Mouse (Mus musculus): Measurements from ENCODE around the gene Gsc. TPM values are rescaled to one million over a fixed set of nuclear protein-coding genes. Genes with fewer than 3 reads are reported as not detected.

The Gsc gene
- 0.38 TPM in 1 of 2 replicates, not detected in the other for polyA plus RNA-seq (2014; fragmentation: Nextera tagmentation; extraction: Ambion mirVana)

DNA sequence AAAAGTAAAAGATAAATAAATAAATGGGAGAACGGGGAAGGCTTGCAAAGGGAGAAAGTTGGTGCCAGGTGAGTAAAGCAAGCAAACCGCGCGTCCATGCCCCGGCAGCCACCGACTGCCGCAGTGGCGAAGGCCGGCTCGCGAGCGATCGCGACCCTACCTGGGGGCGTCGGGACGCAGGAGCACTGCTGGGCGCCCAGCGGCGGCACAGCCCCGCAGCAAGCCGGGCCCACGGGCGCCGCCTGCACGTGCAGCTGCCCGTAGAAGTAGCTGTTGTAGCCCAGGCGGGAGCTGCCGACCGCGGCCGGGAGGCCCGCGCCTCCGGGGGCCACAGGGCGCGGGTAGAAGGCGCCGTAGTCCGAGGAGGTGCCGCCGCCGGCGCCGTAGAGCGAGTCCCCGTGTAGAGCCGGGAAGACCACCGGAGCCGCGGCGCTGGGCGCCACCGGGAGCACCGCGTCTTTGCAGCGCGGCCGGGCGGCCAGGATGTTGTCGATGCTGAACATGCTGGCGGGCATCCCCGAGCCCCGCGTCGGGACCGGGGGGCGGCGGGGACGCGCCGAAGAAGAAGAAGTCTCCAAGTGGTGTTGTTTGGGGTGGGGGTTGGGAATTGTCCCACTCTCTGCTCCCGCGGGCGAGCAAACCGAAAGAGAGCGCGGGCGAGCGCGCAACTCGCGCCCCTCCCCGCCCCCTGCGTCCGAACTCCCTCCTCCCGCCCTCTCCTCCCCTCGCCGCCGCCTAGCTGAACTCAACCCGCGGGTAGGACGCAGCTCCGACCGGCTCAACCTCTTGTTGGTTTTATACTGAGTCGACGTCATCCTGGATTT, at the start of gene Gsc:
Gsc (minus strand) TSS at position 730 of the 824 bp plus-strand sequence.
- WGBS, result under 1% methylated on average over 96 of the region's 97 CpGs
- Histone ChIP-seq H3K4me3 (ENCODE audit: low read depth, low read length) (peak within 1 kb of the TSS; percentile 51), H3K27ac (ENCODE audit: low read depth) (no peak within 1 kb of the TSS), H3K9ac (ENCODE audit: low read length) (peak within 1 kb of the TSS; percentile 34), H3K9me3 (ENCODE audit: control insufficient read depth, low read length) (no peaks in the 10 kb centered on the region), H3K4me1 (replicated peaks; ENCODE audit: control insufficient read depth, insufficient read depth, low read length) (peaks cover 9% of the 10 kb centered on the region), H3K27me3 (replicated peaks; ENCODE audit: control insufficient read depth, insufficient read depth, low read length) (peaks cover 85% of the 10 kb centered on the region), H3K4me2 (ENCODE audit: low read length) (peak within 1 kb of the TSS; percentile 91), H3K36me3 (ENCODE audit: control insufficient read depth, insufficient read depth, low read length) (no peaks in the 10 kb centered on the region)
- DNase-seq (ENCODE audit: low spot score) (peak; percentile 83), ATAC-seq (replicated peaks; ENCODE audit: low FRiP score, low TSS enrichment, low read depth) (peak; percentile 66)

DNA sequence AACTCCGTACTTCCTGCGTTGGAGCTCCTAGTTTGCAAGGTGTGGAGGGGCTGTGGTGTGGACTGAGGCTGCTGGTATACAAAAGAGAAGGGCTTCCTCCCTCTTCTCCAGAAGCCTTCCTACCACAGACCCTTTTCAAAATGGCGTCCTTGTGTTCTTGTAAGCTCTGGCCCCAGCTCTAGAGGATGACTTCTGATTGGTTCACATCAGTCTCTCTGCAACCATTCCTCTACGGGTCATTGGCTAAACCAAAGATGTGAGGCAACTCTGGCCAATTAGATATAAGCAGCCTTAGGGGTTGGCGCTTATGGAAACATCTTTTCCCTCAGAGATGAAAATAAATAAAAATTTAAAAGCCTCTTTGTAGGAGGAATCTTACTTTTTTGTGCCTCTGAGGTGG, 46.6 kb upstream of the Gsc start:
- Histone ChIP-seq H3K9me3 (ENCODE audit: control insufficient read depth, low read length) (peaks cover 4% of the 10 kb centered on the region; the same call in 1 of the 2 replicates), H3K4me1 (replicated peaks; ENCODE audit: control insufficient read depth, insufficient read depth, low read length) (no peaks in the 10 kb centered on the region), H3K4me3 (ENCODE audit: low read depth, low read length) (no peak overlapping the region), H3K36me3 (ENCODE audit: control insufficient read depth, insufficient read depth, low read length) (no peaks in the 10 kb centered on the region), H3K27ac (ENCODE audit: low read depth) (no peak overlapping the region), H3K9ac (ENCODE audit: low read length) (no peak overlapping the region), H3K4me2 (ENCODE audit: low read length) (no peak overlapping the region), H3K27me3 (replicated peaks; ENCODE audit: control insufficient read depth, insufficient read depth, low read length) (no peaks in the 10 kb centered on the region)
- 93% methylated on average over 5 of the region's 5 CpGs for WGBS
- ATAC-seq (replicated peaks; ENCODE audit: low FRiP score, low TSS enrichment, low read depth) (no peak), DNase-seq (ENCODE audit: low spot score) (no peak)

DNA sequence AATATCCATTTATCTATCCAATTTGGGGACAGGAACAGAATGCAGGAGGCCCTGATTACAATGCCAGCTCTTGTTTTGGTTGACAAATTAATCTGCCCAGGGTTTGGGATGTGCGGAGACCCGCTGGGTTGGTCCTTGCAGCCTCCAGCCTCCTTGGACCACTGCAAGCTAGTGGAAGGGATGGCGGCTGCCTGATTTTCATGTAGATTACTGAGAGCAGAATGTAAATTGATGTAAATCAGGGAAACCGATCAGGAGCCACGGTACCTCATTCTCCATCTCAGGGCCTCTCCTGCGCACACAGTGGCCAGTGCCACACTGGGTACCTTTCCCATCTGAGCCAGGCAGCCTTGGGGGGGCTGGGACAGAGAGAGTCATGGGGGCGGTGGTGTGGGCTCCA, 34.8 kb upstream of the Gsc start:
- Histone ChIP-seq H3K4me1 (replicated peaks; ENCODE audit: control insufficient read depth, insufficient read depth, low read length) (no peaks in the 10 kb centered on the region), H3K9me3 (ENCODE audit: control insufficient read depth, low read length) (no peaks in the 10 kb centered on the region), H3K27ac (ENCODE audit: low read depth) (no peak overlapping the region), H3K4me2 (ENCODE audit: low read length) (no peak overlapping the region), H3K27me3 (replicated peaks; ENCODE audit: control insufficient read depth, insufficient read depth, low read length) (0 out of 2 replicates have a peak, but pooled peaks cover 3% of the 10 kb centered on the region), H3K4me3 (ENCODE audit: low read depth, low read length) (no peak overlapping the region), H3K36me3 (ENCODE audit: control insufficient read depth, insufficient read depth, low read length) (no peaks in the 10 kb centered on the region), H3K9ac (ENCODE audit: low read length) (no peak overlapping the region)
- 58% methylated on average over 7 of the region's 7 CpGs for WGBS
- DNase-seq (ENCODE audit: low spot score) (no peak), ATAC-seq (replicated peaks; ENCODE audit: low FRiP score, low TSS enrichment, low read depth) (no peak)

DNA sequence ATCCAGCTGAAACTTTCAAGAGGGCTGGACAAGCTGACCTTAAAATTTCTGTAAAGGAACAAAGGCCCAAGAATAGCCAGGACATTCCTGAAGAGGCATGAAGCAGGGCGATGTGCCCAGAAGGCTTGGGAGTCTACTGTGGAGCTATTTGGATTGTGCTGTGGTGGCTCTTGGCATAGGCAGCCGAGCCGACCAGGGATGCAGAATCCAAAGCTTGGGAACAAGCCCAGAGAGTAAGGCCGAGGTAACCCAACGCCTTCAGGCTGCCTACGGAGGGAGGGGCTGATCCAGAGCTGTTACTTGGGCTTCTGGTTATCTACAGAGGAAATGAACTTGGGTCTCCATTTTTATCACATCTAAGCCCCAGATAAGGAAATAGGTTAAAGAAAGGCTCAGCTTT, 18.9 kb upstream of the Gsc start:
- Histone ChIP-seq H3K9me3 (ENCODE audit: control insufficient read depth, low read length) (no peaks in the 10 kb centered on the region), H3K36me3 (ENCODE audit: control insufficient read depth, insufficient read depth, low read length) (no peaks in the 10 kb centered on the region), H3K9ac (ENCODE audit: low read length) (no peak overlapping the region), H3K4me3 (ENCODE audit: low read depth, low read length) (no peak overlapping the region), H3K4me2 (ENCODE audit: low read length) (no peak overlapping the region), H3K27me3 (replicated peaks; ENCODE audit: control insufficient read depth, insufficient read depth, low read length) (peaks cover 5% of the 10 kb centered on the region; the same call in 1 of the 2 replicates), H3K4me1 (replicated peaks; ENCODE audit: control insufficient read depth, insufficient read depth, low read length) (no peaks in the 10 kb centered on the region), H3K27ac (ENCODE audit: low read depth) (no peak overlapping the region)
- DNase-seq (ENCODE audit: low spot score) (no peak), ATAC-seq (replicated peaks; ENCODE audit: low FRiP score, low TSS enrichment, low read depth) (no peak)
- WGBS, result 54% methylated on average over 6 of the region's 6 CpGs

DNA sequence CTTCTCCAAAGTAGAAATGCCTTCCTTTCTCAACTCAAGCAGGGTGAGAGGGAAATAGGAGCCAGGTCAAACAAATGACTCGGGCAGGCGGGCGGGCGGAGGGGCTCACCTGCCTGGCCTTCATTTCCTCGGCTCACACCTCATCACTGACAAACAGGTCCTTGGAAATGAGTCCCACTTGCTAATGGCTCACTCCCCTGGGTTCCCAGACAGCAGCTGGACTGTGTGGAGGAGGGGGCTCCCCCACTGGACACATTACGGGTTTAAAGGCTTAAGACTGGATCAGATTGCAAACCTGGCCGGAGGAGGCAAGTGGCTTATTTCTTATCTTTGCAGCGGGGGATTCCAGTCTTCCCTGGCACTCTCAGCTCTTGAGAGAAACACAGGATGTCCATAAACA, 13.1 kb upstream of the Gsc start:
- H3K9ac ChIP-seq (ENCODE audit: low read length), result no peak overlapping the region
- no peak overlapping the region for H3K4me3 ChIP-seq (ENCODE audit: low read depth, low read length)
- no peak overlapping the region for H3K27ac ChIP-seq (ENCODE audit: low read depth)
- 0 out of 2 replicates have a peak, but pooled peaks cover 13% of the 10 kb centered on the region for H3K27me3 ChIP-seq (replicated peaks; ENCODE audit: control insufficient read depth, insufficient read depth, low read length)
- no peaks in the 10 kb centered on the region for H3K4me1 ChIP-seq (replicated peaks; ENCODE audit: control insufficient read depth, insufficient read depth, low read length)
- no peak for ATAC-seq (replicated peaks; ENCODE audit: low FRiP score, low TSS enrichment, low read depth)
- 21% methylated on average over 8 of the region's 8 CpGs for WGBS
- no peaks in the 10 kb centered on the region for H3K9me3 ChIP-seq (ENCODE audit: control insufficient read depth, low read length)
- no peak for DNase-seq (ENCODE audit: low spot score)
- H3K36me3 ChIP-seq (ENCODE audit: control insufficient read depth, insufficient read depth, low read length), result no peaks in the 10 kb centered on the region
- H3K4me2 ChIP-seq (ENCODE audit: low read length), result no peak overlapping the region

DNA sequence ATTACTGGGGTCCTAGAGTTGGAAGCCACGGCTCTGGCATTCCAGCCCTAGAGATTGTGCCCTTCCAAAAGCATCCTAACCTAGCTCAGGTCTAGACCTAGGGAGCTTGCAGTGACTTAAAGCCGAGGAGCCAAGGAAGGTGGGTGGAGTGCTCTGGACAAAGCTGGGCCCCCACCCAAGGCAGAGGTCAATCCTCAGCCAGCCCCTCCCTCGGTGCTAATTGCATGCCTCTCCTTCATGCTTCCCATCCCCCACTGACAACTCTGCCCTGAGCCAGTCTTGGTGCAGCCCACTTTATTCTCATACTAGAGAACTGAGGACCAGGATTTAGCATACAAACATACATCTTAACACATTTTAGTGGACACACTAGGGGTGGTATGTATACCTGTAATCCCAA, 12.0 kb upstream of the Gsc start:
- H3K27me3 ChIP-seq (replicated peaks; ENCODE audit: control insufficient read depth, insufficient read depth, low read length), result peaks cover 18% of the 10 kb centered on the region; the same call in 1 of the 2 replicates
- ATAC-seq (replicated peaks; ENCODE audit: low FRiP score, low TSS enrichment, low read depth), result no peak; the same call in 1 of the 2 replicates
- no peak overlapping the region for H3K27ac ChIP-seq (ENCODE audit: low read depth)
- H3K4me1 ChIP-seq (replicated peaks; ENCODE audit: control insufficient read depth, insufficient read depth, low read length), result no peaks in the 10 kb centered on the region
- WGBS, result 20% methylated on average over 3 of the region's 3 CpGs
- H3K9me3 ChIP-seq (ENCODE audit: control insufficient read depth, low read length), result no peaks in the 10 kb centered on the region
- H3K36me3 ChIP-seq (ENCODE audit: control insufficient read depth, insufficient read depth, low read length), result no peaks in the 10 kb centered on the region
- no peak overlapping the region for H3K4me2 ChIP-seq (ENCODE audit: low read length)
- no peak overlapping the region for H3K9ac ChIP-seq (ENCODE audit: low read length)
- no peak for DNase-seq (ENCODE audit: low spot score)
- H3K4me3 ChIP-seq (ENCODE audit: low read depth, low read length), result no peak overlapping the region

DNA sequence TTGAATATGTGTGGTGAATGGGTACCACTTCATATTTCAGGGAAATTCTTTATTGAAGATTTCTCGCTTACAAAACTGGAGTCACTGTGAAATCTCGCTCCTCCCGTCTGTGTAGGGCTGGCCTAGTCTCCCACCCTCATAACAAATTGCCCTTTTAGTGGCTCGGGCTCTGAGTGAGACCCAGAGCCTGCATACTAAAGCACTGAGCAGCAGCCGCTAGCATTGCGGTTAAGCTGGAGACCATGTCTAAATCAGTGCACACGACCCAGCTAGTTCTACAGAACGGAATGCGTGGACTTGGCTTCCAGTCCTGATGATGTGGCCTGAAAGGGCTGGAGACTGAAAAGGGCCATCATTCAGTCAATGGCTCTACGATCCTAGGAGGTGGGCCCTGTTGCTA, 7.9 kb upstream of the Gsc start:
- no peaks in the 10 kb centered on the region for H3K36me3 ChIP-seq (ENCODE audit: control insufficient read depth, insufficient read depth, low read length)
- ATAC-seq (replicated peaks; ENCODE audit: low FRiP score, low TSS enrichment, low read depth), result no peak
- no peak overlapping the region for H3K4me2 ChIP-seq (ENCODE audit: low read length)
- DNase-seq (ENCODE audit: low spot score), result no peak
- H3K9me3 ChIP-seq (ENCODE audit: control insufficient read depth, low read length), result no peaks in the 10 kb centered on the region
- H3K27me3 ChIP-seq (replicated peaks; ENCODE audit: control insufficient read depth, insufficient read depth, low read length), result peaks cover 53% of the 10 kb centered on the region
- H3K27ac ChIP-seq (ENCODE audit: low read depth), result no peak overlapping the region
- WGBS, result 75% methylated on average over 10 of the region's 10 CpGs
- H3K4me1 ChIP-seq (replicated peaks; ENCODE audit: control insufficient read depth, insufficient read depth, low read length), result no peaks in the 10 kb centered on the region
- H3K4me3 ChIP-seq (ENCODE audit: low read depth, low read length), result no peak overlapping the region
- H3K9ac ChIP-seq (ENCODE audit: low read length), result no peak overlapping the region

DNA sequence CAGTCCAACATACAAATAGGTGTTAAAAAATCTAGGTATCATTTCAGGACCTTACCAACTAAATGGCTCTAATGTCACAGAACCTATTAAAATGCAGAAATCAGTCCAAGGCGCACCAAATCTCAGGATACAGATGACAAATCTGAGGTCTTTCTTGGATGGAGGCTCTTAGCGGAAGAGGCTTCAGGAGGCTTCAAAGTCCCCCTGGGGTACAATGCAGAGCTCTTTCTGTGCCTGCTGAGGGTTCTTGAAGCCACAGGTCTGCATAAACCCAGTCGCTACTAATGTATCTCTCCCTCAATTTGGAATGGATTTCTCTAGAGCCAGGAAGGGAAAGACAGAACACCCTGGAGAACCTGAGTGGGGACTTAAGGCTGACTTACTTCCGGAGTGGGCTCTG, 5.1 kb upstream of the Gsc start:
- H3K27me3 ChIP-seq (replicated peaks; ENCODE audit: control insufficient read depth, insufficient read depth, low read length), result peaks cover 75% of the 10 kb centered on the region
- no peaks in the 10 kb centered on the region for H3K36me3 ChIP-seq (ENCODE audit: control insufficient read depth, insufficient read depth, low read length)
- H3K4me3 ChIP-seq (ENCODE audit: low read depth, low read length), result no peak overlapping the region
- H3K4me1 ChIP-seq (replicated peaks; ENCODE audit: control insufficient read depth, insufficient read depth, low read length), result no peaks in the 10 kb centered on the region
- H3K4me2 ChIP-seq (ENCODE audit: low read length), result no peak overlapping the region
- no peak overlapping the region for H3K27ac ChIP-seq (ENCODE audit: low read depth)
- DNase-seq (ENCODE audit: low spot score) (no peak), ATAC-seq (replicated peaks; ENCODE audit: low FRiP score, low TSS enrichment, low read depth) (no peak)
- H3K9me3 ChIP-seq (ENCODE audit: control insufficient read depth, low read length), result no peaks in the 10 kb centered on the region
- WGBS, result 4% methylated on average over 4 of the region's 4 CpGs
- H3K9ac ChIP-seq (ENCODE audit: low read length), result no peak overlapping the region

DNA sequence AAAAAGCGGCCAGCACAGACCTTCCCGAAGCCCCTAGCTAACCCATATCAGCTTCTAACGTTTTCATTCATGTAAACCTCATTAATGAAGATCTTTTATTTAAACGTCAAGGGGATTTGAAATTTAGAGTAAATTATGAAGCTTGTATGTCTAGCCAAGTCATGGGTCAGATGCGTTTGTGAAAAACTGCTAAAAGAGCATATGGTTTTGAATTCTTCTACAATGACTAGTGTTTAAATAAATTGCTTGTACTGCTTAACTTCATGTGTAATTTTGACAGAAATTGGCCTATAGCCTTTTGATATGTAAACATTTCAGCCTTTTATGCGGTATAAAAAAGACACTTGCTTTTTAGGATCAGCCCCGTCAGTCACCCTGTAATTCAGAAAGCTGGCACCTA, 4.4 kb upstream of the Gsc start:
- no peak for DNase-seq (ENCODE audit: low spot score)
- H3K4me1 ChIP-seq (replicated peaks; ENCODE audit: control insufficient read depth, insufficient read depth, low read length), result no peaks in the 10 kb centered on the region
- no peaks in the 10 kb centered on the region for H3K9me3 ChIP-seq (ENCODE audit: control insufficient read depth, low read length)
- H3K9ac ChIP-seq (ENCODE audit: low read length), result no peak overlapping the region
- H3K4me2 ChIP-seq (ENCODE audit: low read length), result no peak overlapping the region
- H3K4me3 ChIP-seq (ENCODE audit: low read depth, low read length), result no peak overlapping the region
- 6% methylated on average over 7 of the region's 7 CpGs for WGBS
- H3K27ac ChIP-seq (ENCODE audit: low read depth), result no peak overlapping the region
- no peak for ATAC-seq (replicated peaks; ENCODE audit: low FRiP score, low TSS enrichment, low read depth)
- peaks cover 82% of the 10 kb centered on the region for H3K27me3 ChIP-seq (replicated peaks; ENCODE audit: control insufficient read depth, insufficient read depth, low read length)
- no peaks in the 10 kb centered on the region for H3K36me3 ChIP-seq (ENCODE audit: control insufficient read depth, insufficient read depth, low read length)

Data from intestine, embryonic 14.5 days (tissue).